Mouse (Mus musculus) T-helper 1 cell (primary cell): ENCODE data around the gene Zfp280d.

Source experiments
- in situ Hi-C: fragments of 300-600 bp; cut with MboI, MseI; formaldehyde crosslinking; loops from one replicate; pipeline ENCODE4 v1.15.1; 2025; ENCODE audit warnings: high pct_unique_total_duplicates

The Zfp280d gene

DNA sequence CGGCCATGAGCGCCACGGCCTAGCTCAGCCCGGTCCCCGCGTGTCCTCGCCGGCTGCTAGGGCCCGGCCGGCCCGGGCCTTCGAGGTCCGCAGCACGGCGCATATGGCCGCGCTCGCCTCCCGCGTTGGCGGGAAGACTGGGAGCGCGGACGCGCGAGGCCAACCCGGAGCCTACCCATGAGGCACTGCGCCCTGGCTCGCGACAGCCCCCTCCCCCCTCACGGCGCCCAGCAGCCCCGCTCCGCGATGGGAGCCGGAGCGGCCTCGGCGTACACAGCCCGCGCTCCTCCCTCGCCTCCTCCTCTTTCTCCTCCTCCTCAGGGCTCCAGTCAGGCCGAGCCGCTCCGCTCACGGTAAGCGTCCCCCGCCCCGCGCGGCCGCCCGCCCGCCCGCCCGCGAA, at the start of gene Zfp280d:
Gene Zfp280d, plus strand, starts transcription at position 184 of the 400 bp plus-strand sequence.
- in situ Hi-C loops = no loop called here

DNA sequence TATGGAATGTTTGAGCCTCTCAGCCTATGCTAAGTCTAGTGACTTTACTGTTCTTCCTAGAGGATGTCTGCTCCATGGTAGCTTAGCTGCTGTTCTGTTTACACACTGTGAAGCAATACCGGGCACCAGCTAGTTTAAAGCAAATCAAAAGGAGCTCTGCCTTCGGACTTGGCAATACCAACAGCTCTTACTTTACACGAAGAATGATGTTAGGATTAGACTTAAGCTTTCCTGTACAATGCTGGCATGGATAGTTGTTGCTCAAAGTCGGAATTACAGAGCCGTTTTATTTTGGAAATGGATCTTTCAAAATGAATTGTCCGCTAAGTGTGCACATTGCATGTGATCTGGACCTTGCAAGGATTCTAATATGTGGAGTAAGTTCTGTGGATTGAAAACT, 48.1 kb upstream of the Zfp280d start:
- in situ Hi-C loops = no loop called here

- in situ Hi-C loops = no loop called here
Observed at GRCm38 (mm10) chr9:72252656-72253055, 22.0 kb upstream of the Zfp280d start.

- in situ Hi-C loops = no loop called here
Observed at GRCm38 (mm10) chr9:72255227-72255626, 19.4 kb upstream of the Zfp280d start.

DNA sequence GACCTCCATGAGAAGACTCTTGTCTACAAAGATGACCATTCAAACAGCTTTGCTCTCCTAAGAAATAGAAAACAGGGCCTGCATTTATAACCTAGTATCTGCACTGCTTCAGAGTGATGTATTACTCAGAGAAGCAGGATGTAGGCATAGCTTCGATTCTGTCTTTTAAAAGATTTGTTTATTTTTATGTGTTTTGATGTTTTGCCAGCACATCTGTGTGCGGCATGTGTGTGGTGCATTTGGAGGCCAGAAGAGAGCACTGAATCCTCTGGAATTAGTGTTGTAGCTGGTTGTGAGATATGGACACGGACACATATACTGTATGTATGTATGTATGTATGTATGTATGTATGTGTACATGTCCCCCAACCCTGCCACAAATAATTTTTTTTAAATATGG, 18.0 kb upstream of the Zfp280d start:
- in situ Hi-C loops = no loop called here

- in situ Hi-C loops = loop anchor here (10.0 kb wide), 1 partner anchor 144 kb away; no protein-coding TSS in a partner anchor
Observed at GRCm38 (mm10) chr9:72260337-72260736, 14.3 kb upstream of the Zfp280d start.

DNA sequence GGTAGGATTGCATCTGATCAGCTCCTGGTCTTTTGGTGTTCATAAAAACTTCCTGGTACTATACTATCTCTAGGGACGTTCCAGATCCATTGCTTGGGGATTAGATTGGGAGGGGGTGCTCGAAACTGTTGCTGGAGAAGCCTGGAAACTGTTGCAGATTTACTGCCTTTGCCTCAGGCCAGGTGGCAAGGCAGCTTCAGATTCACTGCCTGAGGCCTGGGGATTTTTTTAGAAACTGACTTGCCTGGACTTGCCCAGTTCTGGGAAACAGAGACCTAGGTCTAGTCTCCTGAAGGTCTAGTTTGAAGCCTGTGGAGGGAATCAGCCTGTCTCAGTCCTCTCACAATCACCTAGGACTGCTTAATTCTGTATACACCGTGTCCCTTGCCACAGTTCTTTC, 9.8 kb upstream of the Zfp280d start:
- in situ Hi-C loops = loop anchor here (10.0 kb wide), 1 partner anchor 140 kb away; no protein-coding TSS in a partner anchor

DNA sequence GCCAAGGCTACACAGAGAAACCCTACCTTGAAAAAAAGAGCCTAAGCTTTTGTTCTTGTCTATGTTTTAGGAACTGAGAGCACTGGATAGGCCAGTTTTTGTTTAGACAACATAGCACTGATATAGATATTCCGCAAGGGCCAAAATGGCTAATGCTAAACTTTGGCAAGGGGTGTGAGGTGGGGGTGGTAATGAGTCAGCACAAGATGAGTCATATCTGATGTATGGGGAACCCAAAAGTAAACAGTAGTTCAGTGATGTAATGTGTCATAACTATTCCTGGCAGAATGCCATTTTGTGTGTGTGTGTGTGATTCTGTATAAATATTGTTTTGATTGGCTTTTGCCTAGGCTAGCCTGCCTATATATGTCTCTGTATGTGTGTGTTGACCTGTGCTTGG, 4.5 kb upstream of the Zfp280d start:
- in situ Hi-C loops = no loop called here

- in situ Hi-C loops = no loop called here
Observed at GRCm38 (mm10) chr9:72273646-72274410, 832 bp upstream of the Zfp280d start.

DNA sequence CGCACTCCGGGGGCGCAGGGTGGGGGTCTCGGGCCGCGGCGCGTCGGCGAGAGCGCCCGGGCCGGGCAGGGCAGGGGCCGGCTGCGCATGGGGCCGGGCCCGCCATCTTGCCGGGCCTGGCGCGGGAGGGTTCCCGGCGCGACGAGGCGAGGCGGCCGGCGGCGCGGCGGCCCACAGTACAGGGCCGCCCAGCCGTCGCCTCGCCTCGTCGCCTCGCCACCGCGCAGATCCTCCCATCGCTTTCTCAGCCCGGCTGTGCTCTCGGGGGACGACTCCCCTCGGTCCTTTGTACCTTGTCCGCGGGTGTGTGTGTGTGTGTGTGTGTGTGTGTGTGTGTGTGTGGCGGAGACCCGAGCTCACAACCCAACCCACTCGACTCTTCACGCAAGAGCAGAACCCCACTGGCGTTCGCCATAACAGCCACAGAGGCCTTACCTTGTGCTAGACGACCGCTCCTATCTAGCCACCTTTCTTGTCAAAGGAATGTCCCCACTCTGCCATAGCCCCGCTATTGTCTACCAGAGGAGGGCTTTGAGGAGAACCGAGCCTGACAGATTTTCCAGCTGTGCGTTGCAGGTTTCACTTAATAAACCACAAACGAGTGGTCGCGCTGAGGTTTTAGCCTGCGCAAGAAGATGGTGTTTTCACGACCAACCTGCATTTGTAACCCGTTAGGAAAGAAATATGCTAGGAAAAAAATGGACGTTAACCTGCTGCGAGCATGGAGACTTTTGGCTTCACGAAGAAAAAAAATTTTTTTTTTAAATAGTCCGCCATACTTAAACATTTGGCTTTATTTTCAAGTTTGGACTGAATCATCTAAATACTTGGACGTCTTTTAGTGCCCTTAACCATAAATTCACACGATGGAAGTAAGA, 680 bp downstream of the Zfp280d start:
- in situ Hi-C loops = no loop called here

- in situ Hi-C loops = no loop called here
Observed at GRCm38 (mm10) chr9:72275979-72276500, 1.4 kb downstream of the Zfp280d start.

GRCm38 (mm10) chr9:72276941-72277340, 2.3 kb downstream of the Zfp280d start:
- in situ Hi-C loops = no loop called here

DNA sequence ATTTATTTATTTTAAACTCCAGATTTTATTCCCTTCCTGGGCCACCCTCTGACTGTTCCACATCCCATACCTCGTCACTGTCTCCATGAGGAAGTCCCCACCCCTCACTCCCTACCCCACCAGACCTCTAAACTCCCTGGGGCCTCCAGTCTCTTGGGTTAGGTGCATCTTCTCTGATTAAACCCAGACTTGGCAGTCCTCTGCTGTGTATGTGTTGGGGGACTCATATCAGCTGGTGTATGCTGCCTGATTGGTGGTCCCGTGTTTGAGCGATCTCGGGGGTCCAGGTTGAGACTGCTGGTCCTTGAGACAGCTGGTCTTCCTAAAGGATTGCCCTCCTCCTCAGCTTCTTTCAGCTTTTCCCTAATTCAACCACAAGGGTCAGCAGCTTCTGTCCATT, 5.3 kb downstream of the Zfp280d start:
- in situ Hi-C loops = no loop called here

DNA sequence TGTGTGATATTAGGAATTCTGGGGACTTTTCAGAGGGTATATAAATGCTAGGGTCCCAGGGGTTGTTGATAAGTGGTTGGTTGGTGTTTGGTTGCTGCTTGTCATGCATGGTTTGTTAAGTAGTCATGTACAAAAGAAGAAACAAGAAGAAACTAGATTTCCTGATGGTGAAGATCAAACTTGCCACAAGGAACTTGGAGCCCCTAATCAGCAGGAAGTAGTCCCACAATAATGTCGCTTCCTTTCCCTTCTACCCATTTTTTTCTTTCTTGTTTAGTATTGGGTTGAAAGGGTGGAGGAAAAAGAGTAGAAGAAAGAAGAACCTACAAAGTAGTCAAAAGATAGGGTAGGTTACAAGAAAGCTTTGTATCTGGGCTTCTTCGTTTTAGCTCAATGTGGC, 13.0 kb downstream of the Zfp280d start:
- in situ Hi-C loops = no loop called here

DNA sequence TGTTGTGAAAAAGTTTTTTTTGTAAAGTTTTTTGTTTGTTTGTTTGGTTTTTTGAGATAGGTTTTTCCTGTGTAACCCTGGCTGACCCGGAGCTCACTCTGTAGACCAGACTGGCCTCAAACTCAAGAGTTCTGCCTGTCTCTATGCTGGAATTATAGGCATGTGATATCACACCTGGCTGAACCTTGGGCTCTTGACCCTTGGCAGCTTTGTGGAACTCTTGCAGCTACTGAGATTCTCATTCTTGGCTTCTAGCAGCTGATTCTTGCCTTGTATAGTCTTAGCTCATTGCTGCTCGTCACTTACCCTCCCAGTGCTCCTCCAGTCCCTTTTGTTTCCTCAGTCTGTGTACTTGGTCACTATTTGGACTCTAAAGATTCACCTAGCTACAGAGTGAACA, 13.6 kb downstream of the Zfp280d start:
- in situ Hi-C loops = no loop called here

GRCm38 (mm10) chr9:72289094-72289493, 14.4 kb downstream of the Zfp280d start:
- in situ Hi-C loops = no loop called here

DNA sequence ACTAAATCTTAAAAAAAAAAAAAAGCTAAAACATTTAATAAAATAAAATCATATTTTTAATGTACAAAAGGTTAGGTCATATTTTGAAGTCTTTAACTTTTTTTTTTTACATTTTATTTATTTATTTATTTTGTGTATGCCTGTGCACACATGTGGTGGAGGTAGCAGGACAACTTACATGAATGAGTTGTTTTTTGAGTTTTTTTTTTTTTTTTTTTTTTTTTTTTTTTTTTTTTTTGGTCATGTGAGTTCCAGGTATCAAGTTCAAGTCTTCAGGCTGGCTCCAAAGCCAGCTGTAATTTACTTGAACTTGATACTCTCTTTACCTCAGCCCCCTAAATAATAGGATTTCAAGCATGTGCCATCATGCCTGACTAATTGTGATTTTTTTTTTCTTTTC, 19.4 kb downstream of the Zfp280d start:
- in situ Hi-C loops = no loop called here

- in situ Hi-C loops = no loop called here
Observed at GRCm38 (mm10) chr9:72309765-72310164, 35.1 kb downstream of the Zfp280d start.

- in situ Hi-C loops = no loop called here
Observed at GRCm38 (mm10) chr9:72333221-72333620, 58.6 kb downstream of the Zfp280d start.

GRCm38 (mm10) chr9:72336069-72336468, 61.4 kb downstream of the Zfp280d start:
- in situ Hi-C loops = no loop called here

DNA sequence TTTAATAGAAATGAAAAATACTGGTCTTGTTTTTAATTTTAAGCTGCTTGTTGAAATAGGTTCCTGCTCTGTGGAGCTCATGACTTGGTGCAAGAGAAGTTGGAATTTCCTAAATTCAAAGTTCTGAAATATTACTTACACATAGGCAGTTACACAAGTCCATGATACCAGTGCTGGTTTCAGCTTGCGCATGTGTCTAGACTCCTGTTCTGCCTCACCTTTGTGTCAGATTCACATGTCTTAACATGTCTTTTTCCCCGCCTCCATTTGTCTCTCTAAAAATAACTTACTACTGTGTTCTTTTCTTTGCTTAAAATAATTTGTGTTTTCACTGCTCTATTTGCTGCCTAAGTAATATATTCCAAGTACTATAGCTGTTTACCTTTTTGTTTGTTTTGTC, 64.5 kb downstream of the Zfp280d start:
- in situ Hi-C loops = no loop called here

DNA sequence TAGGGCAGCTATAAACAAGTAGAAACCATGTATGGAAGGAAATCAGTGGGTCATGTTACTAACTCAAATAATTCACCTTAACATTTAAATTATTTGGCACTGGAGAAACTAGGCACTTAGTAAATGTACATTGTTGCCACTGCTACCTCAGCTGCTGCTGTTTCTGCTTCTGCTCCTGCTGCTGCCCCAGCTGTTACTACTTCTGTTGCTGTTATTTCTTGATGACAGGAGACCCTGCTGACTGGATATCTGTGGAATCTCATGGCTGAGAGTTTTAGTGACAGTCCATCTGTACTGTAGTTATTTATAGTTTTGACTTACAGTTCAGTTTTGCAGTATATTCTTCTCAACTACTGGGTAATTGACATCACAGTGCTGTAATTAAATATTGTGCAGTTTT, 69.2 kb downstream of the Zfp280d start:
- in situ Hi-C loops = no loop called here
